Mouse (Mus musculus) lung, embryonic 16.5 days (tissue): ENCODE measurements around the gene Pkd1l2. TPM values are rescaled to one million over a fixed set of nuclear protein-coding genes. Genes with fewer than 3 reads are reported as not detected.

ENCODE experiments used
- ATAC-seq: fragments of 200-750 bp; cut with Nextera tagmentation; 2 replicates; pipeline ENCODE4 v1.8.0; 2017; ENCODE audit warnings: low read depth, mild to moderate bottlenecking, moderate library complexity
- H3K27ac ChIP-seq: fragments of 300-500 bp; sonication (generic); 2 replicates; pipeline ENCODE4 v1.5.1; 2014; ENCODE audit warnings: mild to moderate bottlenecking, control low read depth, low read length
- H3K27me3 ChIP-seq: fragments of 300-500 bp; sonication (generic); 2 replicates; pipeline ENCODE4 v1.6.1; 2014; ENCODE audit warnings: low read depth, low read length, mixed read lengths; ENCODE audit not compliant: control insufficient read depth, insufficient read depth
- H3K36me3 ChIP-seq: fragments of 300-500 bp; sonication (generic); 2 replicates; pipeline ENCODE4 v1.6.1; 2014; ENCODE audit warnings: low read length; ENCODE audit not compliant: control insufficient read depth, insufficient read depth
- H3K4me1 ChIP-seq: fragments of 300-500 bp; sonication (generic); replicated peaks from 2 replicates; pipeline ENCODE4 v1.6.1; 2014; ENCODE audit warnings: low read length, mixed read lengths; ENCODE audit not compliant: control insufficient read depth, insufficient read depth
- H3K4me2 ChIP-seq: fragments of 300-500 bp; sonication (generic); 2 replicates; pipeline ENCODE4 v1.6.1; 2014; ENCODE audit warnings: low read depth, low read length, control low read depth
- H3K4me3 ChIP-seq: fragments of 300-500 bp; sonication (generic); 2 replicates; pipeline ENCODE4 v1.5.1; 2014; ENCODE audit warnings: mild to moderate bottlenecking, low read length, control low read depth
- H3K9ac ChIP-seq: fragments of 300-500 bp; sonication (generic); 2 replicates; pipeline ENCODE4 v1.6.1; 2014; ENCODE audit warnings: low read length, control low read depth
- H3K9me3 ChIP-seq: fragments of 300-500 bp; sonication (generic); 2 replicates; pipeline ENCODE4 v1.6.1; 2016; ENCODE audit warnings: low read length; ENCODE audit not compliant: control insufficient read depth
- WGBS: fragments of 180-500 bp; shearing (Covaris S2); extraction: QIAGEN DNeasy Blood & Tissue Kit; methylation state at CpG from one replicate; pipeline ENCODE4 v1.1.7; 2014; 5-methylcytosine and 5-hydroxymethylcytosine counted together
- polyA plus RNA-seq: library from polyadenylated mRNA; unstranded; fragments of >200 nt; fragmentation: Nextera tagmentation; extraction: Ambion mirVana; gene quantifications from 2 replicates; pipeline ENCODE4 v1.2.1, GENCODE M21; 2015

Pkd1l2 gene
- polyA plus RNA-seq, 1 experiment from 2014 or later: not detected

GRCm38 (mm10) chr8:117068294-117068693 is 14.0 kb downstream of the Pkd1l2 start:
- Histone ChIP-seq H3K9ac (no peak overlapping the region), H3K36me3 (no peaks in the 10 kb centered on the region), H3K4me2 (no peak overlapping the region), H3K4me3 (no peak overlapping the region), H3K9me3 (no peaks in the 10 kb centered on the region), H3K27ac (no peak overlapping the region), H3K4me1 (no peaks in the 10 kb centered on the region), H3K27me3 (no peaks in the 10 kb centered on the region)
- ATAC-seq: no peak
- WGBS: 68% methylated on average over 13 of the region's 13 CpGs

- no peak for ATAC-seq
- Histone ChIP-seq H3K27me3 (no peaks in the 10 kb centered on the region), H3K9ac (no peak overlapping the region), H3K4me2 (no peak overlapping the region), H3K4me1 (no peaks in the 10 kb centered on the region), H3K4me3 (no peak overlapping the region), H3K27ac (no peak overlapping the region), H3K9me3 (peaks cover 1% of the 10 kb centered on the region; the same call in 1 of the 2 replicates), H3K36me3 (no peaks in the 10 kb centered on the region)
- WGBS: 79% methylated on average over 11 of the region's 11 CpGs
Measured at GRCm38 (mm10) chr8:117067396-117067795, 14.9 kb downstream of the Pkd1l2 start.

DNA sequence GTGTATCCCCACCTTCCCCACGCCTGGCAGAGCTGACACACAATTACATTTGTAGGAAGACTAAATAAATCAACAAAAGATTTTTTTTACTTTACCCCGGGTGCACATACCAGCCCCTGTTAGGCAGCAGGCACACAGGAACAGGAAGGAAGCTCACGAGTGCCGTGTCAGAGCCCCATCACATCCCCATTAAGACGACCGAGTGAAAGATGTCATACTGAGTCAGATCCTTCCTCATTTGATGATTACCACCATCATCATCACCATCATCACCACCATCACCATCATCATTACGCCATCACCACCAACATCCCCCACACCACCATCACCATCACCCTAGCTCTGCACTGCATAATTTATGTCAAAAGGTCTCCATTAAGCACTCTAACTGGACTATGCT is 15.3 kb downstream of the Pkd1l2 start:
- H3K9me3 ChIP-seq: peaks cover 4% of the 10 kb centered on the region; the same call in 1 of the 2 replicates
- H3K9ac ChIP-seq: no peak overlapping the region
- ATAC-seq: no peak
- H3K27me3 ChIP-seq: no peaks in the 10 kb centered on the region
- no peak overlapping the region for H3K4me2 ChIP-seq
- no peaks in the 10 kb centered on the region for H3K36me3 ChIP-seq
- no peak overlapping the region for H3K4me3 ChIP-seq
- H3K4me1 ChIP-seq: no peaks in the 10 kb centered on the region
- H3K27ac ChIP-seq: no peak overlapping the region
- WGBS: 61% methylated on average over 7 of the region's 7 CpGs

DNA sequence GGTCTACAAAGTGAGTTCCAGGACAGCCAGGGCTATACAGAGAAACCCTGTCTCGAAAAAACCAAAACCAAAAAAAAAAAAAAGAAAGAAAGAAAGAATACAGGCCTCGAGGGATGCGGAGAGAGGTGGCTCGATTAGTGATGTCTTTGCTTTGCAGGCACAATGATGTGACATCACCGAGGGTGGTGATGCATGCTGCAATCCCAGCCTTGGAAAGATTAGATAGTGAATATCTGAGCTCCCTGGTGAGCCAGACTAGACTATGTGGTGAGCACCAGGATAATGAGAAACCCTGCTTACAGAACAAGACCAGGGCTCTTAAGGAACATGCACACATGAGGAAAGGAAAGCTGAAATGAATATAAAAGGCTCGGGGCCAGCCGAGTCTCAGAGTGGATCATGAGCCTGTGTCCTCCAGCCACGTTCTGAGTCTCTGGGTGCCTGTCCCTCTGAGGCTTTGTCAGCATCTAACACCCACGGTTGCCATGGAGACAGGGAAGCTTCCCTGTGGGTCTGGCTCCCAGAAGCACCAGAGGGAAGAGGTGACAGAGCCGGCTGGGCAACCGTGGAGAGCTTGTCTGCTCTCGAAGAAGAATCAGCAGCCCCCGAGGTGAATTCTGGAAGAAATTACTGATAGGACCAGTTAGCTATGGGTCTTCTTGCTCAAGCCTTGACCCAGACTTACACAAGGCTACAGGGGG is 20.9 kb downstream of the Pkd1l2 start:
- no peaks in the 10 kb centered on the region for H3K4me1 ChIP-seq
- H3K9me3 ChIP-seq: peaks cover 4% of the 10 kb centered on the region; the same call in 1 of the 2 replicates
- no peaks in the 10 kb centered on the region for H3K27me3 ChIP-seq
- WGBS: 52% methylated on average over 13 of the region's 13 CpGs
- no peak overlapping the region for H3K27ac ChIP-seq
- H3K9ac ChIP-seq: no peak overlapping the region
- no peak overlapping the region for H3K4me2 ChIP-seq
- H3K4me3 ChIP-seq: no peak overlapping the region
- no peaks in the 10 kb centered on the region for H3K36me3 ChIP-seq
- no peak for ATAC-seq

GRCm38 (mm10) chr8:117060306-117060705 is 21.9 kb downstream of the Pkd1l2 start:
- 72% methylated on average over 13 of the region's 13 CpGs for WGBS
- Histone ChIP-seq H3K27ac (no peak overlapping the region), H3K36me3 (no peaks in the 10 kb centered on the region), H3K4me1 (no peaks in the 10 kb centered on the region), H3K27me3 (no peaks in the 10 kb centered on the region), H3K9ac (no peak overlapping the region), H3K4me2 (no peak overlapping the region), H3K4me3 (no peak overlapping the region), H3K9me3 (peaks cover 4% of the 10 kb centered on the region; the same call in 1 of the 2 replicates)
- ATAC-seq: no peak

GRCm38 (mm10) chr8:117059021-117059420 is 23.2 kb downstream of the Pkd1l2 start:
- Histone ChIP-seq H3K36me3 (no peaks in the 10 kb centered on the region), H3K27me3 (no peaks in the 10 kb centered on the region), H3K27ac (no peak overlapping the region), H3K4me1 (no peaks in the 10 kb centered on the region), H3K9ac (no peak overlapping the region), H3K4me2 (no peak overlapping the region), H3K4me3 (no peak overlapping the region), H3K9me3 (peaks cover 4% of the 10 kb centered on the region; the same call in 1 of the 2 replicates)
- WGBS: 58% methylated on average over 7 of the region's 7 CpGs
- no peak for ATAC-seq

- no peaks in the 10 kb centered on the region for H3K36me3 ChIP-seq
- WGBS: 63% methylated on average over 6 of the region's 6 CpGs
- no peak overlapping the region for H3K4me3 ChIP-seq
- no peak overlapping the region for H3K27ac ChIP-seq
- no peaks in the 10 kb centered on the region for H3K27me3 ChIP-seq
- H3K9me3 ChIP-seq: no peaks in the 10 kb centered on the region
- no peak overlapping the region for H3K9ac ChIP-seq
- no peak overlapping the region for H3K4me2 ChIP-seq
- no peaks in the 10 kb centered on the region for H3K4me1 ChIP-seq
- no peak for ATAC-seq
Measured at GRCm38 (mm10) chr8:117055097-117055496, 27.2 kb downstream of the Pkd1l2 start.

DNA sequence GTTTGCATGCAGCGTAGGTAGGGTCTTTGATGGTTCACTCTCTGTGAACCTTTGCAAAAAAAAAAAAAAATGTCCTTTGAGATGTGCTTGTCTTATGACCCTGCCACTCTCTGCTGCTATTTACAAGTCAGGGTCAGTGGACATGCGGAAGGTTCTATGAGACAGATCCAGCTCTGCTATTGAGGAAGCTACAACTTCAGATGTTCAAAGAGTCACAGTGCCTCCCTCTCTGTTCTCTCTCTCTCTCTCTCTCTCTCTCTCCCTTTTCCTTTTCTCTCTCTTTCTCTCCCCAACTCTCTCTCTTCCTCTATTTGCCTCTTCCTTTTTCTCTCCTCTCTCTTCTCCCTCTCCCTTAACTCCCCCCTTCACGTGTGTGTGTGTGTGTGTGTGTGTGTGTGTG is 28.1 kb downstream of the Pkd1l2 start:
- 84% methylated on average over 3 of the region's 3 CpGs for WGBS
- Histone ChIP-seq H3K27ac (no peak overlapping the region), H3K4me3 (no peak overlapping the region), H3K27me3 (no peaks in the 10 kb centered on the region), H3K36me3 (no peaks in the 10 kb centered on the region), H3K9me3 (no peaks in the 10 kb centered on the region), H3K4me2 (no peak overlapping the region), H3K4me1 (no peaks in the 10 kb centered on the region), H3K9ac (no peak overlapping the region)
- ATAC-seq: no peak

DNA sequence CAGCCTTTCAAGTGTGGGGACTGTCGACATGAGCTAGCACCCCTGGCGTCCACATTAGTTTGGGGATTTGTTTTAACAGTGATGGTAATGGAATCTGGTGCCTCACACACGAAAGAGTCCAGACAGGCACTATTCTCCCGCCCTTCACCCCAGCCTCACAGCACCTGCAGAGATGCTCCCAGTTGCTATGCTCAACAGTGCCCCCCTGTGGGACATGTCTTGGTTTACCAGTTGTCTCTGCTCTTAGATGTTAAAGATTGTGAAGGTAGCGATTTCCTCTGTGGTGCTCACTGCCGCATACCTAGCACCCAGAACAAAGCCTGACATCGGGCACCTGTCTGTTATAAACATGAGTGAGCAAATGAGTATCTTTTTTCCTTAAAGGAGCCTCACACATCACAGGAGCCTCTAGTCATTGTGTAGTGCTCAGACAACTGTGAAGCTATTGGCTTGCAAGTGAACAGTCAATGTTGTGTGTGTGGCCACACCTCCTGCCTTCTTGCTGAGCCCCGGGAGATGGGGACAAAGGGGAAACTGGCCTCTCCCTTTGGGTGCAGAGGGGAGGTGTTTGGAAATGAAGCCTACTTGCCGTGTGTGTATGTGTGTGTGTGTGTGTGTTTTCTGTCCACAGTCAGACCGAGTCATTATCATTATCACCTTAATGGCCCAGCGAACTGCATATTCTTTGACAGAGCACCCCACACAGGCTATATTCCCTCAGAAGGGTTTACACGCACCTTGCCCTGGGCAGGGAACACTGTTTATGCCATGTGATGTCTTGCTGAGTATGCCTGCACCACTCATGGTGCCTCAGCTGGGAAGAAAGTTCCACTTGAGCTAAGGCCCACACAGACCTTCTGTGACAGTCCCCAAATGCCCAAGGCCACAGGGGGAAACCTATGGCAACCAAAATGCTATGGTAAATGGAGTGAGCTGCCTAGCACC is 28.8 kb downstream of the Pkd1l2 start:
- WGBS: 66% methylated on average over 12 of the region's 12 CpGs
- H3K9ac ChIP-seq: no peak overlapping the region
- H3K4me3 ChIP-seq: no peak overlapping the region
- no peak overlapping the region for H3K4me2 ChIP-seq
- H3K9me3 ChIP-seq: no peaks in the 10 kb centered on the region
- H3K4me1 ChIP-seq: no peaks in the 10 kb centered on the region
- H3K27ac ChIP-seq: no peak overlapping the region
- no peak for ATAC-seq
- no peaks in the 10 kb centered on the region for H3K27me3 ChIP-seq
- H3K36me3 ChIP-seq: no peaks in the 10 kb centered on the region
